Mouse (Mus musculus) hindbrain, embryonic 14.5 days (tissue): ENCODE results near the gene Cetn4. TPM values are rescaled to one million over a fixed set of nuclear protein-coding genes. Genes with fewer than 3 reads are reported as not detected.

ENCODE experiments used
- ATAC-seq: fragments of 200-750 bp; cut with Nextera tagmentation; 2 replicates; pipeline ENCODE4 v1.8.0; 2017; ENCODE audit warnings: moderate number of reproducible peaks, mild to moderate bottlenecking, moderate TSS enrichment, moderate library complexity; ENCODE audit not compliant: low FRiP score
- DNase-seq: peaks from one replicate; pipeline ENCODE4 v3.0.0-alpha.2; 2015; ENCODE audit warnings: low spot score
- H3K27ac ChIP-seq: fragments of 300-500 bp; sonication (generic); 2 replicates; pipeline ENCODE4 v1.5.1; 2014; ENCODE audit warnings: mild to moderate bottlenecking, moderate library complexity
- H3K27me3 ChIP-seq: fragments of 300-500 bp; sonication (generic); 2 replicates; pipeline ENCODE4 v1.6.1; 2014; ENCODE audit warnings: mild to moderate bottlenecking, low read length, mixed read lengths; ENCODE audit not compliant: control insufficient read depth, insufficient read depth
- H3K36me3 ChIP-seq: fragments of 300-500 bp; sonication (generic); replicated peaks from 2 replicates; pipeline ENCODE4 v1.6.1; 2014; ENCODE audit not compliant: control insufficient read depth, insufficient read depth
- H3K4me1 ChIP-seq: fragments of 300-500 bp; sonication (generic); replicated peaks from 2 replicates; pipeline ENCODE4 v1.6.1; 2014; ENCODE audit warnings: antibody characterized with exemption, low read length, mixed read lengths; ENCODE audit not compliant: control insufficient read depth, insufficient read depth
- H3K4me2 ChIP-seq: fragments of 300-500 bp; sonication (generic); replicated peaks from 2 replicates; pipeline ENCODE4 v1.6.1; 2014; ENCODE audit warnings: mild to moderate bottlenecking, moderate library complexity
- H3K4me3 ChIP-seq: fragments of 300-500 bp; sonication (generic); replicated peaks from 2 replicates; pipeline ENCODE4 v1.5.1; 2014; ENCODE audit warnings: mild to moderate bottlenecking, low read length
- H3K9ac ChIP-seq: fragments of 300-500 bp; sonication (generic); 2 replicates; pipeline ENCODE4 v1.6.1; 2014
- H3K9me3 ChIP-seq: fragments of 300-500 bp; sonication (generic); 2 replicates; pipeline ENCODE4 v1.6.1; 2016; ENCODE audit warnings: low read length; ENCODE audit not compliant: control insufficient read depth
- WGBS: fragments of 180-500 bp; shearing (Covaris S2); extraction: QIAGEN DNeasy Blood & Tissue Kit; methylation state at CpG from one replicate; pipeline ENCODE4 v1.1.7; 2014; 5-methylcytosine and 5-hydroxymethylcytosine counted together
- polyA plus RNA-seq: library from polyadenylated mRNA; unstranded; fragments of >200 nt; fragmentation: Nextera tagmentation; extraction: Ambion mirVana; gene quantifications from 2 replicates; pipeline ENCODE4 v1.2.1, GENCODE M21; 2014

Gene Cetn4
- polyA plus RNA-seq = 1.5 and 1.7 TPM in 2 replicates

DNA sequence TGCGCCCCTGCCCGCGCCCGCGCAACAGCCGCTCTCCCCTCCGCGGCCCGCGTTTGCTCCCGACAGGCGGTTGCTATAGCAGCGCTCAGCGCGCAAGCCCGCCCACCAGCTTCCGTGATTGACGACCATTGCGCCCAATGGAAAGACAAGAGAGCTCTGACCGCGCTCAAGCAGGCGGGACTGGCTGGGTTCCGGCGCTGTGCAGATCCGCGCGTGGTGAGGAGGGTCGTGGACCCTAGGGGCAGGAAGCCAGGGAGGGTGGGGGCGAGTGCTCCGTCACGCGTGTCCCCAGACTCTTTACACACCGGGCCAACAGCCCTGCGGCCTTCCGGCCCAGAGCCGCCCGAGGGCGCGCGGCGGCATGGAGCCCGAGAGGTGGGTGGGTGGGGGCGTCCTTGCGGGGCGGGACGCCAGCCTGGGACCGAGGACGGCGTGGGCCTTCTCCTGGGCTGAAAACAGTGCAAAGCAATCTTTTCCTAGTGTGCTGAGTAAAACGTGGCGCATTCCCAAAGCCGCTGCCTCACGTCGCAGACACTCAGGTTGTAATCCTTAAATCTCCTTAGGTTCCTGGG lies at the start of gene Cetn4, which contains the start of gene Bbs12:
Cetn4 (minus strand) TSS at position 339 of the 572 bp plus-strand sequence.
Bbs12 (plus strand) TSS at position 185 of the 572 bp plus-strand sequence.
- H3K36me3 ChIP-seq = no peaks in the 10 kb centered on the region
- no peaks in the 10 kb centered on the region for H3K27me3 ChIP-seq
- WGBS = under 1% methylated on average over 53 of the region's 54 CpGs
- peak within 1 kb of the TSS; percentile 81 for H3K4me3 ChIP-seq
- peak; percentile 99 for DNase-seq
- H3K4me2 ChIP-seq = peak within 1 kb of the TSS; percentile 68
- peaks cover 7% of the 10 kb centered on the region; the same call in 1 of the 2 replicates for H3K4me1 ChIP-seq
- H3K9me3 ChIP-seq = no peaks in the 10 kb centered on the region
- peak; percentile 100 for ATAC-seq
- H3K9ac ChIP-seq = peak within 1 kb of the TSS; percentile 88
- H3K27ac ChIP-seq = peak within 1 kb of the TSS; percentile 82

DNA sequence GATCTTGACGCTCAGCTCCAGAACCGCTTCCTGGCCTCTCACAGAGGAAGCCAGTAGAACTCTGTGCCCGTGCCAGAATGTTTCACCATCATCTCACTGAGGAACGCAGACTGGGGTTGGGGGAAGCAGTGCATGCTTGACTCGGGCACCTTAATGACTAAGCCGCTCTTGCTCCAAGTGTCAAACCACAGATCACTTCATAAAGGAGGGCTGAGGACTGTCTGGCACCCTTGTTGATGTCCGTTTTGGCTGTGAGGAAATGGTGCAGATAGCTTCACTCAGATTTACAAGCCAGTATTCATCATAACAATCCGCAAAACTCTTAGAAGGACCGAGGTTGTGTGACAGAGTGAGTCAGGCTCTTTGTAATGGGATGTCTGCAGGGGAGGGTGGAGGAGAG lies 48.2 kb upstream of the Cetn4 start:
- H3K9ac ChIP-seq = no peak overlapping the region
- H3K27me3 ChIP-seq = no peaks in the 10 kb centered on the region
- no peaks in the 10 kb centered on the region for H3K4me1 ChIP-seq
- no peak overlapping the region for H3K27ac ChIP-seq
- H3K4me3 ChIP-seq = no peak overlapping the region
- H3K36me3 ChIP-seq = no peaks in the 10 kb centered on the region
- no peak for DNase-seq
- no peaks in the 10 kb centered on the region for H3K9me3 ChIP-seq
- ATAC-seq = no peak
- 88% methylated on average over 9 of the region's 9 CpGs for WGBS
- no peak overlapping the region for H3K4me2 ChIP-seq

DNA sequence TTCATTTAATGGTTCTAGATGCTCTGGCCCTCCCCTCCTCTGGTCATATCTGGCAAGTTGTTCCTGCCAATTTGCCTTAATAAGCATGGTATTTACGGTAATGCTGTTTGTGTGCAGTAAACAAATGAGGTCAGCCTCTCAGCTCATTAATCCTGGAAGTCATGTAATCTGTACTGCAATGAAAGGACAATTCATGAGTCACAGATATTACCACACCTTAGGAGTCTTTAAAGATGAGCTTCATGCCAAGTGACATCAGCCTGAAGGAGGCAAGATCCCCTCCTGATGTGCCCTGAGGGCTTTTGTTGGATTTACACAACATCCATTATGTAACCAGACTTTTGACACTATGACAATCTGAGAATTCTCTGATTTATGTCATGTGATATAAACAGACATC lies 42.2 kb upstream of the Cetn4 start:
- Histone ChIP-seq H3K4me2 (no peak overlapping the region), H3K9me3 (no peaks in the 10 kb centered on the region), H3K27me3 (peaks cover 3% of the 10 kb centered on the region; the same call in 1 of the 2 replicates), H3K4me3 (no peak overlapping the region), H3K36me3 (no peaks in the 10 kb centered on the region), H3K27ac (no peak overlapping the region), H3K4me1 (no peaks in the 10 kb centered on the region), H3K9ac (no peak overlapping the region)
- ATAC-seq (no peak), DNase-seq (no peak)
- WGBS = 88% methylated on average over 1 of the region's 1 CpGs

DNA sequence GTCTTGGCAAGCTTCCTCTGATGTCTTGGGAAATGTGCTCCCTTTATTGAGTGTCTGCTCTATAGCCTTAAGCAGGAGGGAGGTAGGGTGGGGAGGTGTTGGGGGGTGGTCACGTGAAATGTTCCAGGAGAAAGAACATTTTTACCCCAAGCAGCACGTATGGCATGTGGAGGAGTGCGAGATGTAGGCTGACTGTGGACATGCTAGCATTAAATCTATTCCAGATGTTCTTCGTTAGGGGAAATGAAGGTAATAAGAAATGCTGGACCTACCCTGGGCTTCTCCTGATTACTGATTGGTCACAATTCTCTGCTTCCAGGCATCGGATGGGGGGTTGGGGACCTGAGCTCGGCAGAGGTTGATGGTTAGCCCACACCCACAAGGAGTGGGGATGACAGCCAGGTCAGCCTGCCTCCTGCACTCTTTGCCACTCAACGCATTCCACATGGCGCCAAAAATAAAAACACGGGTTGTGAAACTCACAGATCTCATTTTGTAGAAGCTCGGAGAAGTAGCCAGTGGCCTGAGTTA lies 41.5 kb upstream of the Cetn4 start:
- 89% methylated on average over 10 of the region's 10 CpGs for WGBS
- no peak overlapping the region for H3K27ac ChIP-seq
- no peak overlapping the region for H3K4me2 ChIP-seq
- DNase-seq (no peak), ATAC-seq (no peak)
- H3K4me1 ChIP-seq = 0 out of 2 replicates have a peak, but pooled peaks cover 1% of the 10 kb centered on the region
- no peaks in the 10 kb centered on the region for H3K9me3 ChIP-seq
- no peaks in the 10 kb centered on the region for H3K36me3 ChIP-seq
- H3K27me3 ChIP-seq = peaks cover 11% of the 10 kb centered on the region
- no peak overlapping the region for H3K9ac ChIP-seq
- no peak overlapping the region for H3K4me3 ChIP-seq

DNA sequence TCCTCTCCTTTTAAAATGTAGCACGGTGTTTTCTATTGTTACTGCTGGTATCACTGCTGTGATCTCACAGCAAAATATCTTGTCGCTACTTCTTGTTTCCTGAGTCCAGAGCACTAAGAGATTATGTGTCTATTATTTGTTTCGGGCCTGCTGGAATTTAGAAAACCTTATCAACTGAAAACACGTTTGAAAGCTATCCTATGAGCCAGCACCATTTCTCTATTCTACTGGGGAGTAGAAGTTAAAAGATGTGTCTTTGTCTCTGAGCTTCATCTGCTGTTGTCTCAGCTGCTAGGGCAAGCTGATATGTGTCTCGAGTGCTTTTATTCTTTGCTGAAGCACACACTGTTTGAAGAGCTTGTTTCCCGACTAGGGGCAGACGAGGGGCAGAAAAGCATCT lies 37.9 kb upstream of the Cetn4 start:
- Histone ChIP-seq H3K27ac (no peak overlapping the region), H3K9me3 (no peaks in the 10 kb centered on the region), H3K4me1 (peaks cover 12% of the 10 kb centered on the region), H3K27me3 (peaks cover 26% of the 10 kb centered on the region), H3K4me2 (no peak overlapping the region), H3K9ac (no peak overlapping the region), H3K36me3 (no peaks in the 10 kb centered on the region), H3K4me3 (no peak overlapping the region)
- no peak for ATAC-seq
- whole genome bisulfite sequencing = 59% methylated on average over 7 of the region's 7 CpGs
- no peak for DNase-seq

DNA sequence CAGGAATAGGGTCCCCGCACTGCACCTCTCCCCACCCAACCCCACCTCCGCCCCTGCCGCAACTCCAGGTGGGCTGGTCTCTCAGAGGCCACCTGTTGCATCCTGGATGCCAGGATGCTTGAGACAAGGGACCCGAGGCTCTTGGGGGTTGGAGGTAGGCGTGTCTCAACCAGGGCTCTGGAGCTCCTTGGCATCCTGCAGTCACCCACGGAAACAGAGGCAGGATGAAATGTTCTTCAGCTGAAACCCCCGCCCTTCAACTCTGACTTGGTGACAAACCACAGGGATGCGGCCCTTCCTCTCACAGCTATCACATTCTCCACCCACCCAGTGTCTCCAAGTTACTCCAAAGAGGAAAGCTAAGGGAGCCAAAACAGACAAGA lies 36.6 kb upstream of the Cetn4 start:
- peak overlapping the region; percentile 70 for H3K4me3 ChIP-seq
- H3K9ac ChIP-seq = peak overlapping the region; percentile 61
- no peaks in the 10 kb centered on the region for H3K36me3 ChIP-seq
- no peaks in the 10 kb centered on the region for H3K9me3 ChIP-seq
- ATAC-seq (no peak), DNase-seq (no peak)
- peaks cover 26% of the 10 kb centered on the region for H3K27me3 ChIP-seq
- H3K4me1 ChIP-seq = peaks cover 12% of the 10 kb centered on the region
- WGBS = 10% methylated on average over 7 of the region's 8 CpGs
- no peak overlapping the region for H3K27ac ChIP-seq
- H3K4me2 ChIP-seq = peak overlapping the region; percentile 100

DNA sequence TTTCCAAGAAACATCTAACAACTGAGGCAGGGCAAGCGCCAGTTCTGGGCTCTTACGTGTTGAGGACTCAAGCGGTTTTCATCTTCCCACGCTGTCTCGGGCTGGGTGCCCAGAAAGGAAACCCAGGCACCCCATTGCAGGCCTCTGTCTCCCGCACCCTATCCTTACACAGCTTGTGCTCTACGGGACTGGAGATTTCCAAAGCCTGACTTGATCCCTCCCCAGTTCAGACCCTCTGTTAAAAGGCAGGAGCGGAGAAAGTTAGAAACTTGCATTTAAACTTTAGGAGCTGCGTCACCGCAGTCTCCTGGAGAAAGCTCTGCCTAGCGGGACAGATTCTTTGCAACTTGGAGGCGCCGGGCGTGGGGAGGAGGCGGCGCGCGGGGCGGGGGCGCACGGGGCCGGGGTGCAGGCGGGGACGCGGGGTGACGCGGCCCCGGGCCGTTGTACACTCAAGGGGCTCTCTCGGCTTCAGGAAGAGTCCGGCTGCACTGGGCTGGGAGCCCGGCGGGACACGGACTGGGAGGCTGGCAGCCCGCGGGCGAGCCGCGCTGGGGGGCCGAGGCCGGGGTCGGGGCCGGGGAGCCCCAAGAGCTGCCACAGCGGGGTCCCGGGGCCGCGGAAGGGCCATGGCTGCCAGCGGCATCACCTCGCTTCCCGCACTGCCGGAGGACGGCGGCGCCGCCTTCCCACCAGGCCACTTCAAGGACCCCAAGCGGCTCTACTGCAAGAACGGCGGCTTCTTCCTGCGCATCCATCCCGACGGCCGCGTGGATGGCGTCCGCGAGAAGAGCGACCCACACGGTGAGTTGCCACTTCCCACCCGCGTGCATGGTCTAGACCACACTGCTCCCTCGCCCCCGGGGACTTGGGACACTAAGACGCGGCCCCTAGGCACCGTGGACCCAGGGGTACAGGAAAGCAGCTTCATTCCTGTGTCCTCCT lies 36.0 kb upstream of the Cetn4 start, which contains the start of gene Fgf2:
Fgf2 (plus strand) TSS at position 126 of the 945 bp plus-strand sequence.
- H3K27me3 ChIP-seq = peaks cover 26% of the 10 kb centered on the region
- no peak within 1 kb of the TSS for H3K27ac ChIP-seq
- ATAC-seq (peak; percentile 77), DNase-seq (peak; percentile 34)
- no peaks in the 10 kb centered on the region for H3K36me3 ChIP-seq
- H3K4me1 ChIP-seq = peaks cover 12% of the 10 kb centered on the region
- WGBS = 1% methylated on average over 65 of the region's 75 CpGs
- no peaks in the 10 kb centered on the region for H3K9me3 ChIP-seq
- H3K9ac ChIP-seq = peak within 1 kb of the TSS; percentile 61
- H3K4me3 ChIP-seq = peak within 1 kb of the TSS; percentile 70
- H3K4me2 ChIP-seq = peak within 1 kb of the TSS; percentile 100

DNA sequence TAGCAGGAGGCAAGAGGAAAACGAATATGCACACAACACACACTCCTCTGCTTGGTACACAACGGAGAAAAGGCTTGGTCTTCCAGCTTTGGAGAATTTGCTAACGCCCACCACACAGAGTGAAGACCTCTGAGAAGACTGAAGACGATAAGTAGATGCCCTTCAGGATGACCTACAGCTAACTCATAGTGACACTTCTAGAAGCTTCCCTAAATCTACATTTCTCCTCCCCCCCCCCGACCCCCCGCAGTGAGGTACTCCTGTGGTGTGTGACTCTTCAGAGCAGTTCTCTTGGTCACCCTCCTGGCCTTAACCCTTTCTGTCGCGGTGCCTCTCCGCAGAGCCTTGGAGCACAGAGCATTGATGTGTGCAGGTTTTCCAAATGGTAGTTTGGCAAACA lies 35.2 kb upstream of the Cetn4 start:
- no peak overlapping the region for H3K27ac ChIP-seq
- no peaks in the 10 kb centered on the region for H3K36me3 ChIP-seq
- peak overlapping the region; percentile 100 for H3K4me2 ChIP-seq
- ATAC-seq (no peak), DNase-seq (no peak)
- no peak overlapping the region for H3K9ac ChIP-seq
- H3K4me3 ChIP-seq = peak overlapping the region; percentile 70
- peaks cover 26% of the 10 kb centered on the region for H3K27me3 ChIP-seq
- peaks cover 12% of the 10 kb centered on the region for H3K4me1 ChIP-seq
- H3K9me3 ChIP-seq = no peaks in the 10 kb centered on the region
- WGBS = 28% methylated on average over 9 of the region's 9 CpGs

DNA sequence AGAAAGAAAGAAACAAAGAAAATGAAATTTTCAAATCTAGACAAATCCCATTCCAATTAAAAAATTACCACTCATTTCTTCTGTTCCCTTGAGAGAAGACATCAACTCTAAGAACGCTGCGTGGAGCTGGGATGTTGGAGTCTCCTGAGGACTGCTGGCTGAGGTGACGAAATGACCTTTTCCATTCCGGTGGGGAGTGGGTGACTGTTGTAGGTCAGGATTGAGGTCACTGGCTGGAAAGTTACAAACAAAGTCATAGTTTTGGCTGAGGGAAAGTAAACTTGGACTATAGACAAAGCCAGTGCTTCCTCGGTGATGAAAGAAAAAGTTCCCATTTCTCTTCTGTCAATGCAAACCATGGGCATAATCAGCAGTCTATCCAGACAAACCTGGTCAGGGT lies 30.3 kb upstream of the Cetn4 start:
- DNase-seq (no peak), ATAC-seq (no peak)
- H3K27ac ChIP-seq = no peak overlapping the region
- H3K27me3 ChIP-seq = peaks cover 7% of the 10 kb centered on the region
- H3K4me2 ChIP-seq = no peak overlapping the region
- H3K9me3 ChIP-seq = no peaks in the 10 kb centered on the region
- H3K36me3 ChIP-seq = no peaks in the 10 kb centered on the region
- no peak overlapping the region for H3K9ac ChIP-seq
- 0 out of 2 replicates have a peak, but pooled peaks cover under 1% of the 10 kb centered on the region for H3K4me1 ChIP-seq
- 78% methylated on average over 5 of the region's 5 CpGs for WGBS
- no peak overlapping the region for H3K4me3 ChIP-seq
